Mouse (Mus musculus) spleen, adult 12 weeks (tissue): ENCODE data around the gene Sipa1l3.

ENCODE experiments used
- DNase-seq: peaks from one replicate; pipeline ENCODE4 v3.0.0; 2022; ENCODE audit warnings: low spot score

Sipa1l3 gene

DNA sequence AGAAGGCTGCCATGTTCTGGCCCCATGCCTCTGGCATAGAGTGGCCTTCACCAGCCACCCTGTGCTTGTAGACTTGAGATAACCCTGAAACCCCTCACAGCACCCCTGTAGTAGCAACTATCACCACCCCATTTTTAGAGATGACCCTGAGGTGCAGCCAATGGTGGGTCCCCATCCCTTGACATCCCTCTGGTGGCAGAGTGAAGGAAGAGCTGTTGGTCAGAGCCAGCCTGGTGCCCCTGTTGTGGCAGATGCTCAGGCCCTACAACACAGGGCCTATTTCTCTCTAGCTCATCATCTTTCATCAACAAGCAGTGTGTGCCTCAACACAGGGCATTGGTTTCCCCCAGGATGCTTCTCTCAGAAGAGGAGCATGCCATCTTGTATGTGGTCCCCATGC is 183.2 kb downstream of the Sipa1l3 start:
- DNase-seq: no peak

DNA sequence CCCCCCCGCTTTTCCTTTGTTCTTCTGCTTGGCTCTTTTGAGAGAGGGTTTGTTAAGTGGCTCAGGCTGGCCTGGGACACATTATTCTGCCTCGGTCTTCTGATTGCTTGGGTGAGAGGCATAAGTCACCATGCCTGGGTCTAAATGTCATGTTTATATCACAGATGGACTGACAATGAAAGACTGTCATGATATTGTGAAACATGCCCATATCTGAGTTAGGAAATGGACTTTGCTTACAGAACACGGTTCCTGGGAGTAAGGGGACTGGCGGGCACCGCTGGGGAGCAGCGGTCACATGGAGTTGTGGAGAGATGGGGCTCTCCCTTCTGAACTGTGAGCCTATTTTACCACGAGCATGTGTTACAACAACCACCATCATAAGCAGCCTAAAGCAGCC is 184.3 kb downstream of the Sipa1l3 start:
- DNase-seq: no peak

DNA sequence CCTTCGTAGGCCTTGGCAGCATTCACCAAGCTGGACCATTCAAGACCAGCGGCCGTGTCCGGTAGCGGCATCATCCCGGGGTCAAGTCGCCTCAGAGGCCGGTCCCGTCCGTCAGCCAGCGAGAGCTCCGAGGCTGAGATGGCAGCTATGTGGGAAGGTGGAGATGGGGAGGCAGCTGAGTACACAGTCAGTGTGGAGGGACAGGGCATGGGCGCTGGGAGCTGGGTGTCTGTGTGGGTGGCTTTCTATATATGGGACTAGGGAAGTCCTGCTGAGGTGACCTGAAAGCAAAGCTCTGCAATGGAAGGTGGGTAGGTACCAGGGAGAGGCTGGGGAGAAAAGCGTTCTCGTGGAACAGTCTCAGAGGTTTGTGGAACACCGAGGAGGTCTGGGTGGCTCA is 189.5 kb downstream of the Sipa1l3 start:
- no peak for DNase-seq

DNA sequence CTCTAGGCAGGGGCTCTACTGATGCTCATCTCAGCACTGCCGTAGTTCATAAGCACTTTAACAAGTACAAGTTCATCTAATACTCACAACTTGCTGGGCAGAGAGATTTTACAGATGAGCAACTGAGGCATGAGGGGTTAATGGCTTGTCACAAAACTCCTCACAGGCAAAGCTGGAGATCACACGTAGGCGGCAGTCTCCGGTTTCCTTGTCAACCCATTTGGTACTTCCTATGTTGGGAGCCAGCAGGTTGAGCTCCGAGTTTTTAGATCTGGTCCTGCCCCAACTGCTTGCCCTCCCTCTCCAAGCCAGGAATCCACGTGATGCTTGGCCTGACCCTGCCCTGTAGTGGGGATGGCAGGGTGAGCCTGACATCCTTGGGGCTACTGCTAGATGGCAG is 191.4 kb downstream of the Sipa1l3 start:
- no peak for DNase-seq

DNA sequence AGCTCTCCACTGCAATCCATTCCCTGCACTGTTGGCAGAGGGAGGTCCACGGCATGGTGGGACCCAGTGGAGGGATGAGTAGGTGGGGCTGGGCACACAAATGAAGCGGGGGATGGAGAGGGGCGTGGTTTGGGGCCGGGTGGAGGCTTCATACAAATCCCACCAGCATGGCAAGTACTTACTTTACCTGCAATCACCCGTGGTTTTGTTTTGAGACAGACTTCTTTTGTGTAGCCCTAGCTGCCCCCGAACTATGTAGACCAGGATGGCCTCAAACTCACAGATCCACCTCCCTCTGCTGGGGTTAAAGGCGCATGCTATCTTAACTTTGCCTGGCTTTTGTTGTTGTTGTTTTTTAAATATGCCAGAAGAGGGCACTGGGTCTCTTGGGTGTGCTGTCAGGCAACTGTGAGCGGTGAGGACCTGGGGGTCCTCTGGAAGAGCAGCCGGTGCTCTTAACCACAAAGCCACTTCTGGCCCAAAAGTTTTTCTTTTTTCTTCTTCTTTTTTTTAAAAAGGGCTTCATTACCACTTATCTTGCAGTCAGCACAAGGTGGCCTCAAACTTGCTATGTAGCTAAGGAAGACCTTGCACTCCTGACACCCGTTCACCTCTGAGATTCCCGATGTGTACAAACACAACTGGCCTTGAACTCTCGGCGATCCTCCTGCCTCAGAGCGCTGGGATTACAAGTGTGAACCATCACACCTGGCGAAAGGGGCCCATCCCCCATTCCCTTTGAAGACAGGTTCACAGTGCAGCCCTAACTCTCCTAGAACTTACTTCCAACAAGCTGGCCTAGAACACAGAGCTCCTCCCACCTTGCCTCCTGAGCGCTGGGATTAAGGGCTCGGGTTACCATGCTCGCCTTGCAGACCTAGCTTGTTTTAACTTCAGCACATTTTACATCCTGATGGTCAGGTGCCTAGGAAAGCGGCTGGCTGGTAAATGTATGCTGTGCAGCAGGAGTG is 198.8 kb downstream of the Sipa1l3 start:
- no peak for DNase-seq

DNA sequence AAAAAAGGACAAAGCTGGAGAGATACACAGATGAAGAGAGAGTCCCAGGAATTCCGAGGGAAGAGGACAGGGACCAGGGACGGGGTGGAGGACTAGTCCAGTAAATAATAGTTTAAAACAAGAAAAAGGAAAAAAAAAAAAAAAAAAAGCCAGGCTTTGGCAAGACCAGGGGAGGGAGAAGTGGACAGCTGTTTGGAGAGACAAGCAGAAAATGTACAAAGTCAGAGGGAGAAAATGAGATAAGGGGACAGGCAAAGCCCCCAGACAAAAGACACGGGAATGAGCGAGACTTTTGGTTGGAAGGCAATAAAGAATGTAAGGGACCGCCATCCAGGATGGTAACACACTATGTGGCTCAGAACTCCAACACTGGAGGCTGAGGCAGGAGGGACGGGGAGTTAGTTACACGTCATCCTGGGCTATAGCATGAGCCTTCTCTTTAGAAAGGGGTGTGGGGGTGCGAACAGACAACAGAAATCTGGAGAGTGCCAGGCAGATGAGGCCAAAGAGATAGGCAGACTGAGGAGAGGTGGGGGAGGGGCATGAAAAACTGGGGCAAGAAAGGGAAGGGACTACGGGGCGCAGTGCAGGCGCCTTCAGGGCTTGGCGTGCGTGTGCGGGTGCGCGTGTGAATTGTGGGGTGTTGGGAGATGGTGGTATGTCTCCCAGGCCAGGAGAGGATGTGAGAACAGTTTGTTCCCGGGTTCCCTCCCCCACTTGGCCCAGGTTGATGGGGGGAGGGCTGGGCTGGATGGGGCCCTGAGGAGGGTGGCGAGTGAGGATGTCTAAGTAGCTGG is 200.1 kb downstream of the Sipa1l3 start:
- no peak for DNase-seq

DNA sequence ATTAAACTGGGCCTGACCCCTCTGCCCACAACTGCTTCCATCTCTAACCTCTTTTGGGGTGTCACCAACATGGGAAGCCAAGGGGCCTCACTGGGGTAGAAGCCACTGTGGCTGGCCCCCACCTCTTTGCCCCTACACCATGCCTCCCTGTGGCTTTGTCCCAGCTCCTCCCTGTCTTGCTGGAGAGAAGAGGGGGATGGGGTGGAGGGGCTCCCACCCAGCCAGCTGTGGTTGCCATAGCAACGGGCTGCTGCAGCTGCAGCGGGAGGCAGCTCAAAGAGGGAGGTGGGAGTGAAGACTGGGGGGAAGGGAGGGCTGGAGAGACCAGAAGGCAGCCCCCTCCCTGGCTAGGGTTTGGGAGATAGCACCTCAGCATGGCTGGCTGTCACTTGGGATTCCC is 200.9 kb downstream of the Sipa1l3 start:
- no peak for DNase-seq

DNA sequence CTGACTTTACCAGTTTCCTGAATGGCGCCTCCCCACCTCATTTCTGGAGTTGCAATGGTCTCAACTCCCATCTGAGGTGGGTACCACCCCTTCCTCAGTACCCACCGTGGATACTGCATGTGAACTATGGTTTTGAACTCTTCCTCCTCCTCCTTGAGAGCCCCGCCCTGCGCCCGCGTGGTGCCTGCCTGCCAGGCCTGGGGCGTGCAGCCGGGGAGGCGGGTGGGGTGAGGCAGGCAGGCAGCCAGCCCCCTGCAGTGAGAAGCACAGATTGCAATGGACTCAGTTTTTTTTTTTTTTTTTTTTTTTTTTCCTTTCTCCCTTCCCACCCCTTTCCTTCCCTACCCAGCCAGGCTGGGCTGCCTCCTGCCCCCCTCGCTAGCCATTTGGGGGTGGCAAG is 201.5 kb downstream of the Sipa1l3 start:
- DNase-seq: no peak

DNA sequence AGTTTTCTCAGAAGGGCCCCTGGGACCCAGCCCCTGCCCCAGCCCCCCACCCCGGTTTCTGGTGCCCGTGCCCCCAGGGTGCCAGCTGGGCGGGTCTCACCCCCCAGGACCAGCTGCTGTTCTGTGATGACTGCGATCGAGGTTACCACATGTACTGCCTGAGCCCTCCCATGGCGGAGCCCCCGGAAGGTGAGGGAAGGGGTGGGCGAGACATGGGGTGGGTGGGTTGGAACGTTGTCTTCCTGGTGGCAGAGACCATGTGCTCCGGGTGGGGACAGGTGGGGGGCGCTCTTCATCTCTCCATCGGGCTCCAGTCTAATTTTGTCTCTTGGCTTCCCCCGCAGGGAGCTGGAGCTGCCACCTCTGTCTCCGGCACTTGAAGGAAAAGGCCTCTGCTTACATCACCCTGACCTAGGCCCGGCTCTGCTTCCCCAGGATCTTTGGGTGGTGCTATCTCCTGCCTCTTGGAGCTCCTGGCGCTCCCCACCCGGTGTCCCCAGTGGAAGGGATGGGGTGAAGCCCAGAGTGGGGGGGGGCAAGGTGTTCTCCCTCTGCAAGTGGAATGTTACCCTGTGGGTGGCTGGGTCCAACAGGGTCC is 202.2 kb downstream of the Sipa1l3 start:
- DNase-seq: no peak

DNA sequence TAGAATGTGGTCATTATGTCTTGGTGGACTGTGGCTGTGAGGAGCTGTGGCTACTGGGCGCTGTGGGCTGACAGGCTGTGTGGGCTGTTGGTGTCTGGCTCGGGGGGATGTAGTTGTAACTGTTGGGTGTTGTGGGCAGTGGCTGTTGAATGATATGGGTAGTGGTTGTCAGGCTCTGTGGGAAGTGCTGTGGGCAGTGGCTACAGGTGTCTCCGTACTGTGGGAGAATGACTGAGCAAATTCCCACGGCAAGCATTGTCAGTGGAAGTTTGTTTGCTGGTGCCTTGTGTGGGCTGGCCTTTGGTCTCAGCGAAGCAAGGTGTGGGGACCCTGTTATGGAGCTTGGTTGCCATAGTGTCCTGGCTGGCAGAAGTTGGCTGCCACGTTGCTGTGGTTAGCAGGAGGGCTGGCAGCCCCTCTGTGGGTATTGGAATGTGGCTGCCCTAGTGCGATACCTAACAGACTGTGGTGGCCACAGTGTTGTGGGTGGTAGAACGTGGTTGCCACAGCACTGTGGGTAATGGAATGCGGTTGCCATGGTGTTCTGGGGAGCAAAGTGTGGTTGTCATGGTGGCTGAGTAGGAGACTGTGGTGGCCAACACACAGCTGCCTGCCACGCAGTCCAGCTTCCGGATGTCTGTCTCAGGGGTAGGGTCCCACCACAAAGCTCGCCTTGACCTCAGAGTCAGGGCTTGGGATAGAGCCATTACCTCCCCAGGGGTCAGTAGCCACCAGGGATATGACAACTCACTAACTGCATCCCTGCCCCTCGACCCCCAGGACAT is 203.4 kb downstream of the Sipa1l3 start:
- DNase-seq: no peak

DNA sequence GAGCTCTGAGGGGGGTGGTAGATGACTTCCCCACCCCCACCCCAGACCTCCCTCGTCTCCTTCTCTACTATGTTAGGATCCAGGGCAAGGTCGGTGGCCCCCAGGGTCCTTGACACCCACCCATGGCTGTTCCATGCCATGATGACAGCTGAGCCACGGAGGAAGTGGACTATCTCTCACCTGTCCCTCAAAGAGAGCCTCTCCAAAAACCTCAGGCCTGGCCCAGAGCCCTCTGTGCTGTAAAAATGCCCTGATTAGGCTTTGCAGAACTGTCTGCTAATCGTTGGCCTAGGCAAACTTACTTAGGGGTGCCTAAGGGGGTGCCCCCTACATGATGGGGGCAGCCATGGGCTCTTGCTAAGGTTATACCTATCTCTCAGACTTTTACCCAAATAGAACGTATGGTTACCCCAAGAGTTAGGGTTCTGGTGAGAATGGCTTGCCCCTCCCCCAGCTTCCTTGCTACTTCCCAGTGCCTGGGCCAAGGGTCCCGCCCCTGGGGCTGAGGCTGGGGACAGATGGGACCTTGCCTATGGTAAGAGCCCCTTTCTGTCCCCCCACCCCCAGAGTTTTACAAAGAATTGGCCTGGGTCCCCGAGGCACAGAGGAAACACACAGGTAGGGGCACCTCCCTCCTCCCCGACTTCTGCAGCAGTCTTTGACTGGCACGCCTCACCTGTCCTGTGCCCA is 204.7 kb downstream of the Sipa1l3 start:
- no peak for DNase-seq

DNA sequence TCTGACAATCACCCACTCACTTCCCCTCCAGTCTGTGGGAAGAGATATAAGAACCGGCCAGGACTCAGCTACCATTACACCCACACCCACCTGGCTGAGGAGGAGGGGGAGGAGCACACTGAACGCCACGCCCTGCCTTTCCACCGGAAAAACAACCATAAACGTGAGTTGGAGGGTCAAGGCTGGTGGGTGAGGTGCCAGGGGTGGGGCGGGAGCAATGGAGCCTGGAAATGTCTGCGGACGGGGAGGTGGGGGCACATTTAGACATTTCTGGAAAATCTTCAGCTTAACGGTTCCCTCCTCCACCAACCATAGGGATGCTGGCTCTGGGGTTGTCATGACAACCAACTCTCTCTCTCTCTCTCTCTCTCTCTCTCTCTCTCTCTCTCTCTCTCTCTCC is 205.4 kb downstream of the Sipa1l3 start:
- DNase-seq: no peak

DNA sequence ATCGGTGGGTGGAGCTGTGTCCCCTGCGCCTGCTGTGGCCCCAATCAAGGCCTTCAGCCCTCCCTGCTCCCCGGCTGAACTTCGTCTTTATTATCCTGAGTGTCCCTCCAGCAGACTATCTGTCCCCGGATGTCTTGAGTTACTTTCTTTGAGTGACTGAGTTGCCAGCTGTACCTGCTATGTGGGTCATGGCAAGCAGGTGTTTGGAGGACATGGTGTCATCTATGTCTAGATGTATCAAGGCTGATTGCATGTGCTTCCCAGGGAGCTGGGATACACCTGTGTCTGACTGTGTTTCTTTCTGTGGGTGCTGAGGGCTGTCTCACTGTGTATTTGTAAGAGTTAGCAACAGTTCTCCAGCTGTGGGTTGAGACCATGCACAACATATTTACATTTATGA is 208.7 kb downstream of the Sipa1l3 start:
- no peak for DNase-seq

DNA sequence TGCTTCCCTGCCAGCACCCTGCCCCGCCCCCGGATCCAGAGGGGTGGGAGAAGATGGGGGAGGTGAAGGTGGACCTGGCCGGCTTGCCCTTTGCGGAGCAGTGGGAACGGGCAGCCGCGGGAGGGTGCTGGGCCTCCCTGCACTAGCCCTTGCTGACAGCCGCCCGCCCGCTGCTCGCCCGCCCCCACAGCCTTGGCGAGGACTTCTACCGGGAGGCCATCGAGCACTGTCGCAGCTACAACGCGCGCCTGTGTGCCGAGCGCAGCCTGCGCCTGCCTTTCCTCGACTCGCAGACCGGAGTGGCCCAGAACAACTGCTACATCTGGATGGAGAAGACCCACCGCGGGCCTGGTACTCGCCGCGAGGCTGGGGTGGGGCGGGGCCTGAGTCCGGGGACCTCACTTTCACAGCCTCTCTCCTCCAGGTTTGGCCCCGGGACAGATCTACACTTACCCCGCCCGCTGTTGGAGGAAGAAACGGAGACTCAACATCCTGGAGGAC is 209.2 kb downstream of the Sipa1l3 start:
- no peak for DNase-seq

DNA sequence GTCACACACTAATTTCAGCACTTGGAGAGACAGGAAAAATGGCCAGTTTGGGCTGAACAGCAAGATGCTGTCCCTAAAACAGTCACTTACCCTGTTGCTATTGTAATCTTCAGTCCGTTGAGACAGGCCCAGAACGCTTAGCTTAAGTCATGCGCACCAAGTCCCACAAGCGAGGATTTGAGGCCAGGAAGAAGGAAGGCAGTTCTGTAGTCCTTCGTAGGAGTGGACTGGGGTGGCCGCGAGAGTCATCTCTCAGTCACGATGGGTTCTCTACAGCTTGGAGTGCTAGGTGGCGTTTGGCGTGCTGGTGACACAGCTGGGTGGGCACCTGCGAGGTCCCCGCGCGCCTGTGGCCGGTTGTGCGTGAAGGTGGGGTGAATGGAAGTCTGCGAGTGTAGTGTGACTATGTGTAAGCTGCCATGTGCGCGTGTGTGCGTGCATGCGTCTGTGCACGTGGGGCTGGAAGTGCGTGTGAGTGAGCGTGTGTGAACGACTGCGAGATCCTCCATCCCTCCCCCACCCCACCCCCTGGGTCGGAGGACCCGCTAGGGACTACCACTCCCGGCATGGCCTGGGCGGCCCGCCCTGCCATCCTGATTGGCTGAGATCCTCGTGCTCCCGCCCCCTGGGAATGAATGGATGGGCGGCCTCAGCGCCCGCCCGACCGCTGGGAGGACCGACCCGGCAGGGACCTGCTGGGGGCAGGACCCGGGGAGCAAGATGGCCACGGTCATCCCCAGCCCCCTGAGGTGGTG is 210.9 kb downstream of the Sipa1l3 start:
- DNase-seq: peak; percentile 57

DNA sequence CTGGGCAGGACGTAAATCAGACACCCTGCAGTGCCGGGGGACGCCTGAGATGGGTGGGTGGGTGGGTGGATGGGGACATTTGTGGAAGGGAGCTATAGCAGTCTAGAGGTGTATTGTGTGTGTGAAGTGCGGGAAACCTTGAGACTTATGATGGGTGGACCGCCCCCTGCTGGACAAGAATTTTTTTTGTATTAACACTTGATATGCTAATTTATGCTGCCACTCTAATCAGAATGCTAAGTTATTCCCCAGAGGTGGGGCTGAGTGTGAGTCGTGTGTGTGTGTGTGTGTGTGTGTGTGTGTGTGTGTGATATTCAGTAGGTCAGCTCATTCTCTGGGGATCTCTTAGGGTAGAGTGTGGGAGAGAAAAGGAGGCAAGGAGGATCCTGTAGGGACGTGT is 211.8 kb downstream of the Sipa1l3 start:
- DNase-seq: no peak

DNA sequence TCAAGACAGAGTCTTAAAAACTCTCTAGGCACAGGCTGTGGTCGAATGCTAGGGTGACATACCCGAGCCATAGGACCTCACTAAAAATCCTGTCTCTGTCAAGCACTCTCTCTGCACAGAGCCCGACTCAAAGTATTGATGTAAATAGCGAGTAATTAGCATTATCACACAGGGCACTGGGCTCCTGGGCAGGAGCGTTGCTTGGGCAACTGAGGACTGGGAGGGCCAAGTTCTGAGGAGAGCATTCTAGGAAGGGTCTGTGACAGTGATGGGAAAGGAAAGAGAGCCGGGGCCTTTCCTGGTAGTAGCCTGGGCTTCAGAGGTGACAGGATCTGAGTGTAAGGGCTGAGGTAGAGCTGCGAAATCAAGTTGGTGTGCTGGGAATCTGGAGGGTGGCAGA is 212.3 kb downstream of the Sipa1l3 start:
- DNase-seq: no peak

DNA sequence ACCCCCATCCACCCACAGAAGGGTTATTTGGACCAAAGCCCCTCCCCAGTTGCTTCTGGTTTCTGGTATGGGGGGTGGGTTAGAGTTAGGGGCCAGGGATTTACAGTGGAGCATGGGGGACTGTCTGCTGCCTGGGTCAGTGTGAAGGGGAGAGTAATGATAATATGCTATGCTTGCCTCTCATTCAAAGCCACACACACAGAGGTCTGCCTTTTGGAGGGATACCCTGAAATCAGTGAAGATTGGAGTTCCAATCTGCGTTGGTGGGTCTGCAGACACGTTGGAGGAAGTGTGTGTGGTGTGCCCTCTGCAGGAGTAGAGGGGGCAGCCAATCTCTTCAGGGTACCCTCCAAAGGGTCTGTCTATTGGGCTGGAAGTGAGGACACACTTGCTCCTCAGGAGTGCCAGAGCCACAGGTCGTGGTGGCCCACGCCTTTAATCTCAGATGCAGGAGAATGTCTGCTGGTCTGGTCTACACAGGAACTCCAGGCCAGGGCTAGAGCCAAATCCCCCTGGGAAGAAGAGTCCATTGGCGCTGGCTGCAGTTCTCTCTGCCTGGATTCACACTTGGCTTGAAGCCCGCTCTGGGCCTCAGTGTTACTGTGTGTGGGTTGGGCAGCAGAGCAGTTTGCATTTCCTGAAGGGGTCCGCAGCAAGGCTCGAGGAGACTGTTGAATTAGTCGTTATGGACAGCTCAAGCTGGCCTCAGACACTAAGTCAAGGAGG is 213.0 kb downstream of the Sipa1l3 start:
- no peak for DNase-seq

DNA sequence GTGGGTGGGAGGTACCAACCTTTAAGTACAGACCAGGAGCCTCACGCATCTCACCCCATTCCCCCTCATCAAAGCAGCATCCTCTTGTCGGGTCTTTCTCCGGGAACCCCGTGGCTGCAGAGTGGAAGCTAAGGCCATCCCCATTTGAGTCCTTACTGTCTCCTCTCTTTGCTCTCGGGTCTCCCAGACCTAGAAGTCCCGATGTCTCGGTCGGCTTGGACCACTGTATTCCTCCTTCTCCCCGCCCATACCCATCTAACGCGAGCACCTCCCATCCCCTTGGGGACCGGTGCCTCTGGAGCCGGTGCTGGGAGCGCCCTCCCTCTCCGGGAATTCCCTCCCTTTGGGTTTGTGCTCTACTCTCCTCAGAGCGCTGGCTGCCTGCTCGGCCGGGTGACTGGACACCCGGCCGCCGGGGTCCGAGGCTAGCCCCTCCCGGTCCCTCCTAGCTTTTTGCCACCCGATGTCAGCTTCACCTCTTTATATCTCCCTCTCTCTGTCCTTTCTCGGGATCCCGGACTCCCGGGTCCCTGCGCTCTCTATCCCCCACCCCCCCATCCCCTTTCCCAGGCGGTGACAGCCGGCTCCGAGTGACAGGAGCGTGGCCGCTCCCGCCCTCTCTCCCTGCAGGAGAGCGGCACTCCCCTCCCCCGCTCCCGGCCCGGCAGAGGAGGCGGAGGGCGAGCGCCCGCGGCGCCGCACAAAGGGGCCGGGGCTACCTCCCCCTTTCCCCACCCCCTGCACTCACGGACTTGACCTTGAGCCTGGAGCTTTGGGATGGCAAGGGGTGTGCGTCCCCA is 213.8 kb downstream of the Sipa1l3 start:
- no peak for DNase-seq
